Mouse (Mus musculus): ENCODE results near the gene Lgals1.

DNA sequence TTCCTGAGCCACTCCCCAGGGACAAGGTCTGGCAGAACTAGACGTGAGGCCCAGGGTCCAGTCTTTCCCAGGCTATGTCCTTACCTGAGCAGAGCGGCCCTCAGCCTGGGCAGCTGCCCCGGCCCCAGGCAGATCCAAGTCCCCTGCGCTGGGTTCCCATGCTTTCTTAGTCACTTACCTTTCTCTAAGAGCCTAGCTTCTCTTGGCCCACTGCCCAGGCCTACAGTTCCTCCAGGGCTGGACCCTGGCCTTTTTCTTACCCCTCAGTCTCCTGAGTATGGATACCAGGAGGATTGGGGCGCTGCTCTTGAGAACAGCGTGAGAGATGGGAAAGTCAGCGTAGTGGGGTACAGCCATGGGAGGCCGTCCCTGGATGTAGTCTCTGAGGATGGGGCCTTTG lies 46.1 kb upstream of the Lgals1 start:
- TF ChIP-seq POLR2A (IDR thresholded peaks at IDR 0.05; ENCODE audit: control insufficient read depth in 1 of 2, insufficient read depth in 1 of 2, low read depth in 1 of 2, low read length in 2 of 2, poor library complexity in 1 of 2) (no peak), CTCF (IDR thresholded peaks at IDR 0.05 in 2 of 3, conservative IDR thresholded peaks at IDR 0.05 in 1 of 3; ENCODE audit: control insufficient read depth in 1 of 3, insufficient read depth in 1 of 3, low read depth in 2 of 3, low read length in 3 of 3, poor library complexity in 1 of 3, severe bottlenecking in 1 of 3) (no peak), MXI1 (IDR thresholded peaks at IDR 0.05; ENCODE audit: low read depth, low read length) (no peak), ELF1 (IDR thresholded peaks at IDR 0.05; ENCODE audit: low read depth, low read length) (no peak), SIN3A (IDR thresholded peaks at IDR 0.05; ENCODE audit: low read length) (no peak), UBTF (IDR thresholded peaks at IDR 0.05; ENCODE audit: borderline replicate concordance, insufficient read depth, low read depth, low read length) (no peak), ZMIZ1 (IDR thresholded peaks at IDR 0.05; ENCODE audit: low read depth, low read length) (no peak), MAX (IDR thresholded peaks at IDR 0.05; ENCODE audit: low read length) (no peak), GATA1 (IDR thresholded peaks at IDR 0.05; ENCODE audit: low read depth, low read length) (no peak), TCF12 (IDR thresholded peaks at IDR 0.05; ENCODE audit: low read depth, low read length) (no peak), GABPA (IDR thresholded peaks at IDR 0.05; ENCODE audit: low read depth, low read length) (no peak), BHLHE40 (IDR thresholded peaks at IDR 0.05; ENCODE audit: borderline replicate concordance, low read depth, low read length) (no peak), SMC3 (IDR thresholded peaks at IDR 0.05; ENCODE audit: low read depth, low read length) (no peak), HCFC1 (IDR thresholded peaks at IDR 0.05; ENCODE audit: low read depth, low read length) (no peak)

Data from MEL (cell line).